Mouse (Mus musculus): ENCODE results near the gene Hhipl2. TPM values are rescaled to one million over a fixed set of nuclear protein-coding genes. Genes with fewer than 3 reads are reported as not detected.
A peak's percentile ranks its signal among the peaks of the same experiment; 100 is the strongest.
"Not testable (repeated sequence)": the region's sequence is repeated elsewhere in the genome, so short reads cannot be mapped to it uniquely, and the experiment has no call there.

The Hhipl2 gene
- polyA plus RNA-seq, 1 experiment from 2014 or later: 0.57 TPM

DNA sequence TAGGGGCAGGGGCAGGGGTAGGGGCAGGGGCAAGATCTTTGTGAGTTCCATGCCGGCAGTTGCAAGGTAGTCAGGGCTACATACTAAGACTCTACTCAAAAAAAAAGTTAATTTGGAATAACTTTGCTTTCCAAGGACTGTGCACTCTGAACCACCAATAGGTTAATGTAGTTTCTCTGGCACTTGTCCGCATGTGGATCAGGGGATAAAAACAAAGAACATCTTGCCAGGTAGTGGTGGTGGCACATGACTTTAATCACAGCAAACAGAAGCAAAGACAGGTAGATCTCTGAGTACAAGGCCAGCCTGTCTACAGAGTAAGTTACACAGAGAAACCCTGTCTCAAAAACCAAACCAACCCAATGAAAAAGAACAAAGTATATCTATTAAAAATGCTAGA lies 35.4 kb upstream of the Hhipl2 start:
- Histone ChIP-seq H3K36me3 (ENCODE audit: control insufficient read depth, insufficient read depth, low read length) (no peaks in the 10 kb centered on the region), H3K27me3 (ENCODE audit: control insufficient read depth, insufficient read depth, low read depth, low read length) (peaks cover 24% of the 10 kb centered on the region), H3K9me3 (replicated peaks; ENCODE audit: control insufficient read depth, low read length, poor library complexity, severe bottlenecking) (no peaks in the 10 kb centered on the region), H3K4me3 (ENCODE audit: low read depth, low read length) (no peak overlapping the region), H3K9ac (ENCODE audit: low read depth, low read length) (no peak overlapping the region), H3K4me2 (ENCODE audit: low read length) (no peak overlapping the region), H3K4me1 (ENCODE audit: control insufficient read depth, insufficient read depth, low read length) (no peaks in the 10 kb centered on the region), H3K27ac (ENCODE audit: low read length) (no peak overlapping the region)
- WGBS: 89% methylated on average over 2 of the region's 2 CpGs
- no peak for ATAC-seq

- not testable (repeated sequence) for H3K27ac ChIP-seq (ENCODE audit: low read length); ATAC-seq; H3K4me2 ChIP-seq (ENCODE audit: low read length); H3K4me3 ChIP-seq (ENCODE audit: low read depth, low read length); H3K9ac ChIP-seq (ENCODE audit: low read depth, low read length); H3K9me3 ChIP-seq (replicated peaks; ENCODE audit: control insufficient read depth, low read length, poor library complexity, severe bottlenecking); H3K36me3 ChIP-seq (ENCODE audit: control insufficient read depth, insufficient read depth, low read length)
- 89% methylated on average over 3 of the region's 3 CpGs for WGBS
- Histone ChIP-seq H3K4me1 (ENCODE audit: control insufficient read depth, insufficient read depth, low read length) (peaks cover 14% of the 10 kb centered on the region), H3K27me3 (ENCODE audit: control insufficient read depth, insufficient read depth, low read depth, low read length) (peaks cover 20% of the 10 kb centered on the region)
Observed at GRCm38 (mm10) chr1:183387421-183387820, 30.6 kb upstream of the Hhipl2 start.

DNA sequence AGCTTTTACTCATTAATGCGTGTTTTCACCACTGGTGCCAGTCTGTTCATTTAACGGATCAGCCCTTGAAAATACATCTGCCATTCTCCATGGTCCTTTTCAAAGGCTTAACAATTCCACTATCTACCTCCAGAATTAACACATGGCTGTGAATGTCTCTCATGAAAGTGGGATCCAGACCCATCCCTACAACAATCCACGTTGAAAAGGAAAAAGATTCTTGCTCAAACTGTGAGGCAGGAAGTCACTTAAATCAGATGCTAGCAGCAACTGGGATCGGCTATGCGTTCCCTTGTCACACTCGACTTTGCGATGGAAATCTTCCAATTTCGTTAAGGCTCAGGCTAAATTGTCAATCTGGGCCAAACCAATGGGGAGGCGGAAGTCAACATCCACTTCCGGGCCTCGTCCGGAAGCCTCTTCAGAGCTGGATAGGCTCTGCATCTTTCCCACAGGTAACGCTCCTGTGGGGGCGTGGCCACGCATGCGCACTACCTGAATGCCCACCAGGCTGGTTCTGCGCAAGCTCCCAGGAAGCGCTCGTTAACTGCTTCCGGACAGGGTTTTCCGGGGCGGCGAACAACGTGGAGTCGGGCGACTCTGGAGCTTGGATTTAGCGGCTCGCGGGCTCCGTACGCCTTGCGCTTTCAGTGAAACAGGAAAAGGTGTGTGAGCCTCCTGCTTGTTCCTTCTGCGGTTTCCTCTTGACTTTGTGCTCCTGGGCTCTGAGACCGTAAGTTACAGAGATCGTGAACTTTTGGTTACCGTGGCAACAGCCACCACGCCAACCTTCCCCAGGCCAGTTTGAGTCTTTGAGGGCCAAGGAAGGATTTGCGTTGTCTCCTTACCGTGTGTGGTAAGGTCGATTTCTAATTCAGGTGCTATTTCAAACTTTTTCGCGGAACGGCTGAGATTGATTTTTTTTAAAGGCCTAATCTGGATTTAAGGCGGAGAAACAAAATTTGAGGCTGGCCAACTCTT lies 29.3 kb upstream of the Hhipl2 start, which contains the start of gene Taf1a:
Gene Taf1a, plus strand, starts transcription at position 556 of the 981 bp plus-strand sequence.
- H3K4me2 ChIP-seq (ENCODE audit: low read length): peak within 1 kb of the TSS; percentile 89
- H3K36me3 ChIP-seq (ENCODE audit: control insufficient read depth, insufficient read depth, low read length): no peaks in the 10 kb centered on the region
- peak; percentile 100 for ATAC-seq
- peaks cover 12% of the 10 kb centered on the region for H3K27me3 ChIP-seq (ENCODE audit: control insufficient read depth, insufficient read depth, low read depth, low read length)
- H3K9ac ChIP-seq (ENCODE audit: low read depth, low read length): peak within 1 kb of the TSS; percentile 58
- peak within 1 kb of the TSS; percentile 74; the same call in 1 of the 2 replicates for H3K27ac ChIP-seq (ENCODE audit: low read length)
- H3K4me1 ChIP-seq (ENCODE audit: control insufficient read depth, insufficient read depth, low read length): peaks cover 14% of the 10 kb centered on the region
- no peaks in the 10 kb centered on the region for H3K9me3 ChIP-seq (replicated peaks; ENCODE audit: control insufficient read depth, low read length, poor library complexity, severe bottlenecking)
- H3K4me3 ChIP-seq (ENCODE audit: low read depth, low read length): peak within 1 kb of the TSS; percentile 80
- WGBS: 6% methylated on average over 44 of the region's 44 CpGs

DNA sequence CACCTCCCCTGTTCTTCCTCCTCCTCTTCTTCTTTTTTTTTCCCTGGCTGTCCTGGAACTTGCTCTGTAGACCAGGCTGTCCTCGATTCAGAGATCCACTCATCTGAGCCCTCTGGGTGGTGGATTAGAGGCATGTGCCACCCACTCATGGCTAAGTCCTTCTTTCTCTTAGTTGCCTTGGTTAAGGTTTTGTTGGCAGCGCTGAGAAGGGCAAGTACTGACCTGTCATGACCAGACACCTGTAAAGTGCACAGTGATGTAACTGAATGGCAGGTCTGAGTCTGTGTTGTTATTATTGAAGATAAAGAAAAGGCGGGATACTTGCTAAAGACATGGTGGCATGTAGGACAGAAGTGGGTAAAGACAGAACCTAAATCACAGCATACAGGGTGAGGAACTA lies 14.6 kb upstream of the Hhipl2 start:
- Histone ChIP-seq H3K4me3 (ENCODE audit: low read depth, low read length) (no peak overlapping the region), H3K27ac (ENCODE audit: low read length) (no peak overlapping the region), H3K4me2 (ENCODE audit: low read length) (no peak overlapping the region), H3K9ac (ENCODE audit: low read depth, low read length) (no peak overlapping the region), H3K4me1 (ENCODE audit: control insufficient read depth, insufficient read depth, low read length) (no peaks in the 10 kb centered on the region), H3K9me3 (replicated peaks; ENCODE audit: control insufficient read depth, low read length, poor library complexity, severe bottlenecking) (no peaks in the 10 kb centered on the region), H3K27me3 (ENCODE audit: control insufficient read depth, insufficient read depth, low read depth, low read length) (no peaks in the 10 kb centered on the region), H3K36me3 (ENCODE audit: control insufficient read depth, insufficient read depth, low read length) (peaks cover 41% of the 10 kb centered on the region)
- ATAC-seq: no peak
- 95% methylated on average over 3 of the region's 3 CpGs for WGBS

- ATAC-seq: no peak
- no peak overlapping the region for H3K4me2 ChIP-seq (ENCODE audit: low read length)
- no peaks in the 10 kb centered on the region for H3K4me1 ChIP-seq (ENCODE audit: control insufficient read depth, insufficient read depth, low read length)
Observed at GRCm38 (mm10) chr1:183414081-183414727, 3.8 kb upstream of the Hhipl2 start.

GRCm38 (mm10) chr1:183419741-183420140 lies 1.7 kb downstream of the Hhipl2 start:
- WGBS: 84% methylated on average over 7 of the region's 7 CpGs
- ATAC-seq: no peak
- no peaks in the 10 kb centered on the region for H3K27me3 ChIP-seq (ENCODE audit: control insufficient read depth, insufficient read depth, low read depth, low read length)
- no peak overlapping the region for H3K9ac ChIP-seq (ENCODE audit: low read depth, low read length)
- no peaks in the 10 kb centered on the region for H3K4me1 ChIP-seq (ENCODE audit: control insufficient read depth, insufficient read depth, low read length)
- no peak overlapping the region for H3K4me2 ChIP-seq (ENCODE audit: low read length)
- no peaks in the 10 kb centered on the region for H3K36me3 ChIP-seq (ENCODE audit: control insufficient read depth, insufficient read depth, low read length)
- peaks cover 2% of the 10 kb centered on the region; the same call in 1 of the 2 replicates for H3K9me3 ChIP-seq (replicated peaks; ENCODE audit: control insufficient read depth, low read length, poor library complexity, severe bottlenecking)
- H3K4me3 ChIP-seq (ENCODE audit: low read depth, low read length): no peak overlapping the region
- no peak overlapping the region for H3K27ac ChIP-seq (ENCODE audit: low read length)

More at GRCm38 (mm10) chr1:183414081-183414727, 3.8 kb upstream of the Hhipl2 start:
- Histone ChIP-seq H3K27ac (ENCODE audit: low read length) (no peak overlapping the region), H3K27me3 (ENCODE audit: control insufficient read depth, insufficient read depth, low read depth, low read length) (no peaks in the 10 kb centered on the region), H3K36me3 (ENCODE audit: control insufficient read depth, insufficient read depth, low read length) (peaks cover 18% of the 10 kb centered on the region), H3K9ac (ENCODE audit: low read depth, low read length) (no peak overlapping the region), H3K9me3 (replicated peaks; ENCODE audit: control insufficient read depth, low read length, poor library complexity, severe bottlenecking) (no peaks in the 10 kb centered on the region), H3K4me3 (ENCODE audit: low read depth, low read length) (no peak overlapping the region)
- WGBS: 90% methylated on average over 15 of the region's 15 CpGs

DNA sequence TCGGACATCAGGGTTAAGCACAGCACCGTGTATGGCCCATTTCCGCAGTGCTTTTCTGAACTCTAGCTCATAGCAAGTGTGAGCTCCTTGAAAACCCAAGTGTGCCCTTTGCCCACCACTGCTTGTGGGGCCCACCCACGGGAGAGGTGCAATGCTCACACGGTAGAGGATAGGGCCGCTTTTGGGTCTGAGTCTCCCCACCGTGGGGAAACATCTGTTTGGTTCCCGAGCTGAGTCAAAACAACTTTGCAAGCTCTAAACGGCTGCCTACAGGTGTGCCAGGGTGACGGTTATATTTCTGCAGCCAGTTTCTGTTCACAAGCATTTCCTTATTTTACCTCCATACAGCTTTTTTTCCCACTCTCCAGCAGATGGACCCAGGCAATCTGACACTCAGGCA lies 2.3 kb downstream of the Hhipl2 start:
- H3K4me1 ChIP-seq (ENCODE audit: control insufficient read depth, insufficient read depth, low read length): no peaks in the 10 kb centered on the region
- H3K4me3 ChIP-seq (ENCODE audit: low read depth, low read length): no peak overlapping the region
- peaks cover 2% of the 10 kb centered on the region; the same call in 1 of the 2 replicates for H3K9me3 ChIP-seq (replicated peaks; ENCODE audit: control insufficient read depth, low read length, poor library complexity, severe bottlenecking)
- no peak overlapping the region for H3K27ac ChIP-seq (ENCODE audit: low read length)
- no peak overlapping the region for H3K4me2 ChIP-seq (ENCODE audit: low read length)
- no peaks in the 10 kb centered on the region for H3K36me3 ChIP-seq (ENCODE audit: control insufficient read depth, insufficient read depth, low read length)
- no peak overlapping the region for H3K9ac ChIP-seq (ENCODE audit: low read depth, low read length)
- ATAC-seq: no peak
- 92% methylated on average over 10 of the region's 10 CpGs for WGBS
- no peaks in the 10 kb centered on the region for H3K27me3 ChIP-seq (ENCODE audit: control insufficient read depth, insufficient read depth, low read depth, low read length)

GRCm38 (mm10) chr1:183424100-183424499 lies 6.1 kb downstream of the Hhipl2 start:
- no peak for ATAC-seq
- WGBS: 93% methylated on average over 7 of the region's 7 CpGs

DNA sequence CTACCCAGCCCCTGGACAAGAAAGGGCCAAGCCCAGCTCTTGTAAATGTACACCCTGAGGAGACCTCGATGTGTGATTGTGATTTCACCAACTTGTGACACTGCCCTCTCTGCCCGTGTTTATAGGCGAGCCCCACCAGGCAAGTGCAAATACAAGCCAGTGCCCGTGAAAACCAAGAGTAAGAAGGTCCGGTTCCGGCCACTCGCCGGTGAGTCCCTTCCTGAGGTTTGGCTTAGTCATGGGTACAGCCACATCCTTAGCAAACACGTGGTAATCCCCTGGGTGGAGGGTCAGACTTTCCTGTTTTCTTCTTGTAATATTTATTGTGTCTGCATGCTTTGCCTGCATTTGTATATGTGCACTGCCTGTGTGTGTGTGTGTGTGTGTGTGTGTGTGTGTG lies 16.9 kb downstream of the Hhipl2 start:
- no peak for ATAC-seq
- H3K4me1 ChIP-seq (ENCODE audit: control insufficient read depth, insufficient read depth, low read length): no peaks in the 10 kb centered on the region
- H3K36me3 ChIP-seq (ENCODE audit: control insufficient read depth, insufficient read depth, low read length): no peaks in the 10 kb centered on the region
- WGBS: 86% methylated on average over 9 of the region's 9 CpGs
- H3K4me2 ChIP-seq (ENCODE audit: low read length): no peak overlapping the region
- no peak overlapping the region for H3K27ac ChIP-seq (ENCODE audit: low read length)
- H3K27me3 ChIP-seq (ENCODE audit: control insufficient read depth, insufficient read depth, low read depth, low read length): no peaks in the 10 kb centered on the region; the same call in 1 of the 2 replicates
- no peak overlapping the region for H3K9ac ChIP-seq (ENCODE audit: low read depth, low read length)
- no peak overlapping the region for H3K4me3 ChIP-seq (ENCODE audit: low read depth, low read length)
- 0 out of 2 replicates have a peak, but pooled peaks cover 2% of the 10 kb centered on the region for H3K9me3 ChIP-seq (replicated peaks; ENCODE audit: control insufficient read depth, low read length, poor library complexity, severe bottlenecking)

More at GRCm38 (mm10) chr1:183424100-183424499, 6.1 kb downstream of the Hhipl2 start:
- Histone ChIP-seq H3K4me2 (ENCODE audit: low read length) (no peak overlapping the region), H3K4me3 (ENCODE audit: low read depth, low read length) (no peak overlapping the region), H3K36me3 (ENCODE audit: control insufficient read depth, insufficient read depth, low read length) (no peaks in the 10 kb centered on the region), H3K4me1 (ENCODE audit: control insufficient read depth, insufficient read depth, low read length) (no peaks in the 10 kb centered on the region), H3K9me3 (replicated peaks; ENCODE audit: control insufficient read depth, low read length, poor library complexity, severe bottlenecking) (peaks cover 2% of the 10 kb centered on the region; the same call in 1 of the 2 replicates), H3K27ac (ENCODE audit: low read length) (no peak overlapping the region), H3K9ac (ENCODE audit: low read depth, low read length) (no peak overlapping the region), H3K27me3 (ENCODE audit: control insufficient read depth, insufficient read depth, low read depth, low read length) (no peaks in the 10 kb centered on the region)

Data from midbrain, embryonic 16.5 days (tissue).